Mouse (Mus musculus) cerebellum, adult 11 months (tissue): ENCODE data around the gene Vmn1r152.
"Not testable (repeated sequence)": the region's sequence is repeated elsewhere in the genome, so short reads cannot be mapped to it uniquely, and the experiment has no call there.

Experiments
- DNase-seq: peaks from one replicate; pipeline ENCODE4 v3.0.0; 2022

The Vmn1r152 gene

DNA sequence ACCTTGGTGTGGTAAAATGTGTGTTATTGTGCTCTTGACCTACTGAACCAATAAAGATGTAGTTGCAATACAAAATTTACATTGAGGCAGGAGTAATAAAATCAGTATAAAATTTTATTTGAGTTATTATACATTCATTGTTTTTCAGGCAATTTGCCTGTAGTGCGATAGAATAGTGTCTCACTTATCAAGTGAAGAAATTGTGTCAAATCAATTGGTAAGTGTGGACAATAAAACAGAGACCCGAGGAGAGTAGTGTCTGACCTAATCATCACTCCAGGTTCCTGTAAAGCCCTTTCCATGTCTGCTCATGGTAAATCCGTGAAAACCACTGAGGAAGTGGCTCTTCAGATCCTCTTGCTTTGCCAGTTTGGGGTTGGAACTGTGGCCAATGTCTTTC lies at the start of gene Vmn1r152:
TSS of gene Vmn1r152 (plus strand) at position 301 of the 400 bp plus-strand sequence.
- not testable (repeated sequence) for DNase-seq

GRCm38 (mm10) chr7:22499578-22499977 lies 23.2 kb upstream of the Vmn1r152 start, which contains the start of gene Vmn1r151:
Gene Vmn1r151 (minus strand): TSS chr7:22499678.
- DNase-seq = not testable (repeated sequence)

GRCm38 (mm10) chr7:22534787-22535186 lies 12.0 kb downstream of the Vmn1r152 start, which contains the start of gene Gm8677:
Gene Gm8677 (minus strand): TSS chr7:22534887.
- not testable (repeated sequence) for DNase-seq

- DNase-seq = not testable (repeated sequence)
These were observed 42.5 kb downstream of the Vmn1r152 start, which contains the start of gene Gm4201 for GRCm38 (mm10) chr7:22565243-22565642. Gene Gm4201 (minus strand): TSS chr7:22565343.
